Mouse (Mus musculus) urinary bladder, postnatal 0 days (tissue): Measurements from ENCODE around the gene Pnisr. TPM values are rescaled to one million over a fixed set of nuclear protein-coding genes. Genes with fewer than 3 reads are reported as not detected.

Source experiments
- polyA plus RNA-seq: library from polyadenylated mRNA; unstranded; fragments of >200 nt; fragmentation: Nextera tagmentation; extraction: Ambion mirVana; gene quantifications from 2 replicates; pipeline ENCODE4 v1.2.1, GENCODE M21; 2015

Gene Pnisr
- 52.0 and 54.6 TPM in 2 replicates for polyA plus RNA-seq

DNA sequence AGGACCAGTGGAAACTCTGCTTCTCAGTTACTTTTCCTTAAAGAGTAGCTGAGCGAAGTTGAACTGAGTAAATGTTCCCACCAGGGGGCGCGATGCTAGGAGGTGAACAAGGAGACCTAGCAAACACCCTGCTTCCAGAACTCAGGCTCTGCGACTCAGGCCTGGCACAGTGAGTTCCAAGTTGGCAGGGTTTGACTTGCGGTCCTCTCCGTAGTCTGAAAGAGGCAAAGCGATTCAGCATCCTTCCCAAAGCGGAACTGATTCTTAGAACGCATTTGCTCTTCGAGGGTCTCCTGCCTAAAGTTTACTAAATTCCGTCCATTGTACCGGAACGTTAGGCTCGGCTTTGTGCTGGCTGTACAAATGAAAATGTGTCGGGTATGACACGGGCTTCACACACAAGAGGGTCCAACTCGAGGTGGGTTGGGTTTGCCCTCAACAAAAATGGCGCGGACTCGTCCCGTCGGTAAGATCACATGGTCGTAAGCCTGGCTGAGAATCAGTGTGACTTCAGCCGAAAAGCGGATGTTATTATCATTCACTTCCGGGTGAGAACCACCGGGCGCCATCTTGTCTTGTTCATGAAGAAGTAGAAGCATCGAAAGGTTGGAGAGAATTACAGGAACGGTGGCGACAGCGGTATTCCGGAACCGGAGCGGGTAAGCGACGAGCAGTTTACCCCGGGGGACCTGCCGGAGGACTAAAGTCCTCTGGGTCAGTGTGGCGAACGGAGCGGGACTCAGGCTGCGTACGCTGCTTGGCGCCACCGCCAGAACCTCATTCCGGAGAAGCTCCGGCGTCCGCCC, at the start of gene Pnisr:
Gene Pnisr (plus strand): TSS at position 103 of the 806 bp plus-strand sequence.

DNA sequence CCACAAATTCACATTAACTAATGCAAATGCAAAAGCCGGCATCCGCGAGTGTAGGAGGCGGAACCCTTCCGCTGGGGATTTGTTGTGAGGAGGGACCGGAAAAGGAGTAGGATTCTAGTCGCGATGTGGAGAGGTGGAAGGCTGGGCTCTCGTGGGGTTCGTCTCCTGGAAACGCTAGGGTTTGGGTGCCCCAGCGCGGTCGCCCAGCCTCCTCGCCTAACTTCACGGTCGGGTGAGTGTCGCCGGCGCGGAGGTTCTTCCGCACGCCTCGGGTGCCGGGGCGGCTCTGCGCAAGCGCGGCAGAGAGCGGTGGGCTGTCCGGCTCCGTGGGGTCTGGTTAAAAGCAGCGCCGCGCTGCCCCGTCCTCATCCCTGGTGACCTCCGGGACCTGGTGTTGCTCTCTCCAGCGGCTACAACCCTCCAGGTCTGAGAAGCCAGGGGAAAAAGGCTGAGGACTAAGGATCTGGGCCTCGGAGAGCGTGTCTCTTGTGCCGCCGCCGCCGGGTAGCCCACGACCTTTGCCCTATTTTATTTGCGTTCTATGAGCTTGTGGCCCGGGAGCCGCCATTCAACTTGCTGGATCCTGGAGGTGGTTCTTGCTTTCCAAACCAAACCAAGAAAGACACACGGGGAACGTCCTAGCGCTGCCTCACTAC, 32.3 kb downstream of the Pnisr start, which contains the start of gene Coq3:
Gene Coq3 (plus strand): TSS at position 109 of the 656 bp plus-strand sequence.

Other genes starting within 250 kb of the Pnisr start
- gene Prdm13, start 161.6 kb upstream of the Pnisr start, polyA plus RNA-seq: not detected in 2 replicates
- 28.6 and 37.3 TPM in 2 replicates for gene Ccnc, start 119.9 kb upstream of the Pnisr start, polyA plus RNA-seq
- gene Usp45, start 80.4 kb upstream of the Pnisr start, polyA plus RNA-seq: 4.8 and 4.9 TPM in 2 replicates
- 61.5 and 65.9 TPM in 2 replicates for gene Tstd3, start 80.4 kb upstream of the Pnisr start, polyA plus RNA-seq
- 13.3 and 14.1 TPM in 2 replicates for gene Coq3, start 32.1 kb downstream of the Pnisr start, polyA plus RNA-seq
- gene Faxc, start 83.7 kb downstream of the Pnisr start, polyA plus RNA-seq: 6.4 and 7.7 TPM in 2 replicates